Mouse (Mus musculus) T-helper 17 cell (primary cell): ENCODE measurements around the gene Uchl3.

Source experiments
- in situ Hi-C, 2 experiments: fragments of 300-600 bp; cut with MboI, MseI; formaldehyde crosslinking; loops; 1 replicate in 1 of 2; 2 replicates in 1 of 2; pipeline ENCODE4 v1.15.1; 2025; ENCODE audit warnings: high pct_unique_total_duplicates in 2 of 2

Gene Uchl3

GRCm38 (mm10) chr14:101653581-101654525 lies at the start of gene Uchl3:
Gene Uchl3, plus strand, starts transcription at chr14:101653967.
- in situ Hi-C loops = no loop called here

GRCm38 (mm10) chr14:101605843-101606242 lies 47.9 kb upstream of the Uchl3 start:
- in situ Hi-C loops = loop anchor here in 1 of 2 experiments (5.0 kb wide), 1 partner anchor 99 kb away; no protein-coding TSS in a partner anchor

- in situ Hi-C loops = loop anchor here in 1 of 2 experiments (5.0 kb wide), 1 partner anchor 101 kb away; no protein-coding TSS in a partner anchor
Observed at GRCm38 (mm10) chr14:101607631-101608518, 45.9 kb upstream of the Uchl3 start.

GRCm38 (mm10) chr14:101608519-101609368 lies 45.0 kb upstream of the Uchl3 start, which contains the start of gene Tbc1d4:
Gene Tbc1d4, minus strand, starts transcription at chr14:101609191.
- in situ Hi-C loops = loop anchor here in 1 of 2 experiments (5.0 kb wide), 1 partner anchor 101 kb away; no protein-coding TSS in a partner anchor

GRCm38 (mm10) chr14:101610701-101611100 lies 43.1 kb upstream of the Uchl3 start:
- in situ Hi-C loops = no loop called here

GRCm38 (mm10) chr14:101613206-101613605 lies 40.6 kb upstream of the Uchl3 start:
- in situ Hi-C loops = no loop called here

GRCm38 (mm10) chr14:101616178-101616577 lies 37.6 kb upstream of the Uchl3 start:
- in situ Hi-C loops = no loop called here

GRCm38 (mm10) chr14:101617680-101618079 lies 36.1 kb upstream of the Uchl3 start:
- in situ Hi-C loops = no loop called here

- in situ Hi-C loops = no loop called here
Observed at GRCm38 (mm10) chr14:101630548-101630947, 23.2 kb upstream of the Uchl3 start.

GRCm38 (mm10) chr14:101635765-101636164 lies 18.0 kb upstream of the Uchl3 start:
- in situ Hi-C loops = no loop called here

GRCm38 (mm10) chr14:101637381-101637780 lies 16.4 kb upstream of the Uchl3 start:
- in situ Hi-C loops = no loop called here

- in situ Hi-C loops = no loop called here
Observed at GRCm38 (mm10) chr14:101640153-101640843, 13.5 kb upstream of the Uchl3 start, which contains the start of gene Commd6. Gene Commd6, minus strand, starts transcription at chr14:101640686.

- in situ Hi-C loops = no loop called here
Observed at GRCm38 (mm10) chr14:101644948-101645347, 8.8 kb upstream of the Uchl3 start.

- in situ Hi-C loops = no loop called here
Observed at GRCm38 (mm10) chr14:101650551-101650950, 3.2 kb upstream of the Uchl3 start.

- in situ Hi-C loops = no loop called here
Observed at GRCm38 (mm10) chr14:101652571-101652970, 1.2 kb upstream of the Uchl3 start.

GRCm38 (mm10) chr14:101654526-101654909 lies 751 bp downstream of the Uchl3 start:
- in situ Hi-C loops = no loop called here

GRCm38 (mm10) chr14:101656307-101656706 lies 2.5 kb downstream of the Uchl3 start:
- in situ Hi-C loops = no loop called here

- in situ Hi-C loops = no loop called here
Observed at GRCm38 (mm10) chr14:101661654-101662412, 8.1 kb downstream of the Uchl3 start.

GRCm38 (mm10) chr14:101664274-101664673 lies 10.5 kb downstream of the Uchl3 start:
- in situ Hi-C loops = no loop called here
